In genomic region chr13:108820487-108820886, GRCm38 (mm10) we compare ENCODE assay signal across 23 mouse cellular contexts.
"Had no signal": no experiment of that assay in that cellular context is flagged by ENCODE, and none has a peak within 500 bp of the region (broad histone marks: within the 10 kb centered on the region; RNA-seq: fewer than 3 reads in every experiment).

No protein-coding gene starts in this region.

- H3K9ac ChIP-seq: liver, embryonic 12.5 days; liver, embryonic 15.5 days; lung, embryonic 15.5 days; neural tube, embryonic 12.5 days; neural tube, embryonic 15.5 days; stomach, embryonic 15.5 days had no signal

- H3K9me3 ChIP-seq: liver, embryonic 12.5 days; liver, embryonic 15.5 days; lung, embryonic 15.5 days; neural tube, embryonic 12.5 days; neural tube, embryonic 15.5 days; stomach, embryonic 15.5 days had no signal

- DNase-seq: kidney, adult 18-20 months; kidney, postnatal 25 days; layer of hippocampus, adult 9-11 months; liver; lung, adult 18-20 months; lung, postnatal 10 days; lung, postnatal 36 days; midbrain, embryonic 14.5 days; right cerebral cortex, adult 18-20 months; right cerebral cortex, postnatal 14 days; spleen, adult 18-20 months; thymus, adult 18-20 months; thymus, postnatal 36 days had no signal

- H3K27me3 ChIP-seq: liver, embryonic 12.5 days; liver, embryonic 15.5 days; lung, embryonic 15.5 days; neural tube, embryonic 12.5 days; neural tube, embryonic 15.5 days; stomach, embryonic 15.5 days had no signal

- H3K36me3 ChIP-seq: liver, embryonic 12.5 days; liver, embryonic 15.5 days; lung, embryonic 15.5 days; neural tube, embryonic 12.5 days; neural tube, embryonic 15.5 days; stomach, embryonic 15.5 days had no signal

- H3K4me2 ChIP-seq: liver, embryonic 12.5 days; liver, embryonic 15.5 days; lung, embryonic 15.5 days; midbrain, embryonic 11.5 days; neural tube, embryonic 12.5 days; neural tube, embryonic 15.5 days; stomach, embryonic 15.5 days had no signal

- ATAC-seq: liver, embryonic 12.5 days had no signal

- H3K4me3 ChIP-seq: layer of hippocampus, adult 2 months; left cerebral cortex, adult 2 months; liver, embryonic 12.5 days; liver, embryonic 15.5 days; lung, embryonic 15.5 days; neural tube, embryonic 12.5 days; neural tube, embryonic 15.5 days; stomach, embryonic 15.5 days had no signal

- H3K27ac ChIP-seq: kidney, postnatal 0 days; layer of hippocampus, adult 2 months; left cerebral cortex, adult 2 months; liver, embryonic 12.5 days; liver, embryonic 15.5 days; lung, embryonic 15.5 days; neural tube, embryonic 12.5 days; neural tube, embryonic 15.5 days; stomach, embryonic 15.5 days had no signal

- H3K4me1 ChIP-seq: liver, embryonic 12.5 days; liver, embryonic 15.5 days; lung, embryonic 15.5 days; neural tube, embryonic 12.5 days; neural tube, embryonic 15.5 days; stomach, embryonic 15.5 days had no signal
